Mouse (Mus musculus) liver, embryonic 14.5 days (tissue): Measurements from ENCODE around the gene Tyw1. TPM values are rescaled to one million over a fixed set of nuclear protein-coding genes. Genes with fewer than 3 reads are reported as not detected.

Experiments used
- ATAC-seq: fragments of 200-750 bp; cut with Nextera tagmentation; 2 replicates; pipeline ENCODE4 v1.8.0; 2017; ENCODE audit warnings: moderate number of reproducible peaks, mild to moderate bottlenecking, moderate library complexity; ENCODE audit not compliant: insufficient read depth
- DNase-seq, 3 experiments: peaks; one replicate each; pipeline ENCODE4 v3.0.0-alpha.2; 2012 to 2013; ENCODE audit warnings: low read depth in 3 of 3, low spot score in 3 of 3
- H3K27ac ChIP-seq: fragments of 300-500 bp; sonication (generic); 2 replicates; pipeline ENCODE4 v1.5.1; 2014; ENCODE audit warnings: moderate library complexity, mild to moderate bottlenecking, control low read depth, inconsistent platforms
- H3K27me3 ChIP-seq: fragments of 300-500 bp; sonication (generic); 2 replicates; pipeline ENCODE4 v1.6.1; 2014; ENCODE audit warnings: mild to moderate bottlenecking, low read length, moderate library complexity; ENCODE audit not compliant: control insufficient read depth, insufficient read depth
- H3K36me3 ChIP-seq: fragments of 300-500 bp; sonication (generic); replicated peaks from 2 replicates; pipeline ENCODE4 v1.6.1; 2014; ENCODE audit warnings: low read depth; ENCODE audit not compliant: control insufficient read depth, insufficient read depth
- H3K4me1 ChIP-seq, 2 experiments: fragments of 200-500 bp in 1 of 2; fragments of 300-500 bp in 1 of 2; sonication (generic) in 1 of 2; replicated peaks; 2 replicates each; pipeline ENCODE4 v1.6.1; 2012 to 2014; ENCODE audit warnings: antibody characterized with exemption in 1 of 2, inconsistent platforms in 1 of 2, low read length in 1 of 2; ENCODE audit not compliant: control insufficient read depth in 2 of 2, insufficient read depth in 2 of 2
- H3K4me2 ChIP-seq: fragments of 300-500 bp; sonication (generic); 2 replicates; pipeline ENCODE4 v1.6.1; 2014; ENCODE audit warnings: low read depth, mild to moderate bottlenecking, control low read depth, moderate library complexity
- H3K4me3 ChIP-seq, 2 experiments: fragments of 200-500 bp in 1 of 2; fragments of 300-500 bp in 1 of 2; sonication (generic) in 1 of 2; 2 replicates each; pipeline ENCODE4 v1.5.1; 2012 to 2014; ENCODE audit warnings: low read depth in 2 of 2, low read length in 2 of 2, mild to moderate bottlenecking in 2 of 2, control low read depth in 1 of 2, inconsistent platforms in 1 of 2, moderate library complexity in 1 of 2; ENCODE audit not compliant: insufficient read depth in 1 of 2
- H3K9ac ChIP-seq: fragments of 300-500 bp; sonication (generic); replicated peaks from 2 replicates; pipeline ENCODE4 v1.6.1; 2014; ENCODE audit warnings: mild to moderate bottlenecking, control low read depth, moderate library complexity
- H3K9me3 ChIP-seq: fragments of 300-500 bp; sonication (generic); 2 replicates; pipeline ENCODE4 v1.6.1; 2016; ENCODE audit warnings: low read length, mixed read lengths; ENCODE audit not compliant: control insufficient read depth
- CTCF ChIP-seq: IDR thresholded peaks from 2 replicates; pipeline ENCODE4 v1.5.1; 2016; ENCODE audit warnings: antibody characterized with exemption, low read depth, control low read depth
- EP300 ChIP-seq: IDR thresholded peaks from 2 replicates; pipeline ENCODE4 v1.6.1; 2016; ENCODE audit warnings: antibody characterized with exemption, low read depth
- WGBS: fragments of 180-500 bp; shearing (Covaris S2); extraction: QIAGEN DNeasy Blood & Tissue Kit; methylation state at CpG from one replicate; pipeline ENCODE4 v1.1.7; 2014; ENCODE audit not compliant: insufficient replicate concordance; 5-methylcytosine and 5-hydroxymethylcytosine counted together
- polyA plus RNA-seq, 2 experiments: library from polyadenylated mRNA; depleted of rRNA in 1 of 2; stranded (reverse) in 1 of 2; unstranded in 1 of 2; fragments of >200 nt; fragmentation: Nextera tagmentation in 1 of 2; extraction: Ambion mirVana in 1 of 2; gene quantifications; 2 replicates each; pipeline versions ENCODE4 v1.2.1 to v1.2.3; 2012 to 2014

Gene Tyw1
- polyA plus RNA-seq, 2 experiments, result 6.8 to 12.1 TPM

- H3K4me3 ChIP-seq, result no peak overlapping the region
- no peaks in the 10 kb centered on the region for H3K36me3 ChIP-seq
- ATAC-seq (no peak), DNase-seq (no peak)
- TF ChIP-seq EP300, result no peak
- no peak for TF ChIP-seq CTCF
- no peaks in the 10 kb centered on the region for H3K27me3 ChIP-seq
- 69% methylated on average over 3 of the region's 3 CpGs for WGBS
- no peaks in the 10 kb centered on the region for H3K9me3 ChIP-seq
- no peaks in the 10 kb centered on the region for H3K4me1 ChIP-seq
- no peak overlapping the region for H3K9ac ChIP-seq
- no peak overlapping the region for H3K4me2 ChIP-seq
- H3K27ac ChIP-seq, result no peak overlapping the region
Observed at GRCm38 (mm10) chr5:130375411-130375810, 120.0 kb downstream of the Tyw1 start.

- Histone ChIP-seq H3K36me3 (no peaks in the 10 kb centered on the region), H3K4me2 (no peak within 1 kb of the TSS), H3K27ac (no peak within 1 kb of the TSS), H3K9ac (no peak within 1 kb of the TSS), H3K27me3 (no peaks in the 10 kb centered on the region), H3K4me3 (no peak within 1 kb of the TSS), H3K9me3 (no peaks in the 10 kb centered on the region), H3K4me1 (no peaks in the 10 kb centered on the region)
- no peak for DNase-seq
- ATAC-seq, result no peak
- TF ChIP-seq CTCF (no peak), EP300 (no peak)
- 6% methylated on average over 13 of the region's 13 CpGs for WGBS
Observed at GRCm38 (mm10) chr5:130384222-130384912, 128.9 kb downstream of the Tyw1 start, which contains the start of gene A330070K13Rik. A330070K13Rik (minus strand) TSS chr5:130384631.

GRCm38 (mm10) chr5:130386418-130386817, 131.0 kb downstream of the Tyw1 start:
- TF ChIP-seq CTCF, result no peak
- no peak for TF ChIP-seq EP300
- no peak overlapping the region for H3K4me3 ChIP-seq
- DNase-seq, result no peak
- WGBS, result 65% methylated on average over 7 of the region's 7 CpGs
- H3K9me3 ChIP-seq, result no peaks in the 10 kb centered on the region
- no peak overlapping the region for H3K9ac ChIP-seq
- no peak for ATAC-seq
- H3K4me2 ChIP-seq, result no peak overlapping the region
- H3K27me3 ChIP-seq, result no peaks in the 10 kb centered on the region
- no peaks in the 10 kb centered on the region for H3K36me3 ChIP-seq
- no peaks in the 10 kb centered on the region for H3K4me1 ChIP-seq
- H3K27ac ChIP-seq, result no peak overlapping the region

Other genes with a start within 250 kb of the Tyw1 start
- gene Asl, start 226.4 kb upstream of the Tyw1 start, polyA plus RNA-seq (2012; rRNA removed), result 26.1 and 30.4 TPM in 2 replicates
- 39.8 and 47.3 TPM in 2 replicates for gene Asl, start 226.4 kb upstream of the Tyw1 start, polyA plus RNA-seq (2014; fragmentation: Nextera tagmentation; extraction: Ambion mirVana)
- 8.6 and 15.8 TPM in 2 replicates for gene Crcp, start 226.3 kb upstream of the Tyw1 start, polyA plus RNA-seq (2012; rRNA removed)
- gene Crcp, start 226.3 kb upstream of the Tyw1 start, polyA plus RNA-seq (2014; fragmentation: Nextera tagmentation; extraction: Ambion mirVana), result 14.7 and 16.1 TPM in 2 replicates
- 8.4 and 10.0 TPM in 2 replicates for gene Tpst1, start 182.3 kb upstream of the Tyw1 start, polyA plus RNA-seq (2012; rRNA removed)
- gene Tpst1, start 182.3 kb upstream of the Tyw1 start, polyA plus RNA-seq (2014; fragmentation: Nextera tagmentation; extraction: Ambion mirVana), result 22.3 and 22.8 TPM in 2 replicates
- 3.2 and 3.6 TPM in 2 replicates for gene Kctd7, start 110.8 kb upstream of the Tyw1 start, polyA plus RNA-seq (2012; rRNA removed)
- 3.8 and 6.6 TPM in 2 replicates for gene Kctd7, start 110.8 kb upstream of the Tyw1 start, polyA plus RNA-seq (2014; fragmentation: Nextera tagmentation; extraction: Ambion mirVana)
- gene Rabgef1, start 83.8 kb upstream of the Tyw1 start, polyA plus RNA-seq (2012; rRNA removed), result 9.9 and 13.7 TPM in 2 replicates
- gene Rabgef1, start 83.8 kb upstream of the Tyw1 start, polyA plus RNA-seq (2014; fragmentation: Nextera tagmentation; extraction: Ambion mirVana), result 19.7 and 23.9 TPM in 2 replicates
- gene Tmem248, start 38.5 kb upstream of the Tyw1 start, polyA plus RNA-seq (2012; rRNA removed), result 12.5 and 14.1 TPM in 2 replicates
- gene Tmem248, start 38.5 kb upstream of the Tyw1 start, polyA plus RNA-seq (2014; fragmentation: Nextera tagmentation; extraction: Ambion mirVana), result 25.4 and 26.6 TPM in 2 replicates
- 17.9 and 35.8 TPM in 2 replicates for gene Sbds, start 89 bp upstream of the Tyw1 start, polyA plus RNA-seq (2012; rRNA removed)
- gene Sbds, start 89 bp upstream of the Tyw1 start, polyA plus RNA-seq (2014; fragmentation: Nextera tagmentation; extraction: Ambion mirVana), result 38.1 and 40.1 TPM in 2 replicates
- gene Caln1, start 113.8 kb downstream of the Tyw1 start, polyA plus RNA-seq (2012; rRNA removed), result not detected in 2 replicates
- gene Caln1, start 113.8 kb downstream of the Tyw1 start, polyA plus RNA-seq (2014; fragmentation: Nextera tagmentation; extraction: Ambion mirVana), result not detected in 2 replicates
- gene A330070K13Rik, start 129.0 kb downstream of the Tyw1 start, polyA plus RNA-seq (2012; rRNA removed), result not detected in 2 replicates
- gene A330070K13Rik, start 129.0 kb downstream of the Tyw1 start, polyA plus RNA-seq (2014; fragmentation: Nextera tagmentation; extraction: Ambion mirVana), result not detected in 2 replicates